Mouse (Mus musculus) adrenal gland, adult 2 months (tissue): ENCODE measurements around the gene Suclg2. TPM values are rescaled to one million over a fixed set of nuclear protein-coding genes. Genes with fewer than 3 reads are reported as not detected.

Experiments used
- DNase-seq: peaks from one replicate; pipeline ENCODE4 v3.0.0; 2021
- polyA plus RNA-seq: library from polyadenylated mRNA; depleted of rRNA; stranded (reverse); fragments of >200 nt; gene quantifications from 2 replicates; pipeline ENCODE4 v1.2.3, GENCODE M21; 2012
- total RNA-seq, 2 experiments: library from RNA; stranded (reverse); gene quantifications; 2 replicates each; pipeline ENCODE4 v1.2.3; 2021

Suclg2 gene
- total and polyA plus RNA-seq, 3 experiments: 23.0 to 173 (median 121) TPM

GRCm38 (mm10) chr6:95700191-95700590, 18.4 kb downstream of the Suclg2 start:
- no peak for DNase-seq

- no peak for DNase-seq
These were observed 19.3 kb downstream of the Suclg2 start for GRCm38 (mm10) chr6:95699326-95699725.

GRCm38 (mm10) chr6:95698536-95699162, 20.0 kb downstream of the Suclg2 start:
- DNase-seq: no peak

GRCm38 (mm10) chr6:95694910-95695309, 23.7 kb downstream of the Suclg2 start:
- DNase-seq: peak; percentile 58

GRCm38 (mm10) chr6:95685242-95685641, 33.4 kb downstream of the Suclg2 start:
- no peak for DNase-seq

- no peak for DNase-seq
These were observed 38.9 kb downstream of the Suclg2 start for GRCm38 (mm10) chr6:95679718-95680117.

GRCm38 (mm10) chr6:95679261-95679660, 39.3 kb downstream of the Suclg2 start:
- DNase-seq: no peak

GRCm38 (mm10) chr6:95676951-95677350, 41.6 kb downstream of the Suclg2 start:
- no peak for DNase-seq

GRCm38 (mm10) chr6:95676439-95676838, 42.2 kb downstream of the Suclg2 start:
- DNase-seq: no peak

GRCm38 (mm10) chr6:95675059-95675705, 43.4 kb downstream of the Suclg2 start:
- DNase-seq: peak; percentile 25

- no peak for DNase-seq
These were observed 43.9 kb downstream of the Suclg2 start for GRCm38 (mm10) chr6:95674651-95675050.

GRCm38 (mm10) chr6:95669335-95669729, 49.3 kb downstream of the Suclg2 start:
- DNase-seq: peak; percentile 52

GRCm38 (mm10) chr6:95668629-95669334, 49.8 kb downstream of the Suclg2 start:
- no peak for DNase-seq

- DNase-seq: no peak
These were observed 60.9 kb downstream of the Suclg2 start for GRCm38 (mm10) chr6:95657671-95658070.

GRCm38 (mm10) chr6:95653662-95654061, 64.9 kb downstream of the Suclg2 start:
- DNase-seq: no peak

GRCm38 (mm10) chr6:95652774-95653173, 65.8 kb downstream of the Suclg2 start:
- DNase-seq: no peak

- peak; percentile 35 for DNase-seq
These were observed 67.2 kb downstream of the Suclg2 start for GRCm38 (mm10) chr6:95651391-95651876.

GRCm38 (mm10) chr6:95650082-95650722, 68.4 kb downstream of the Suclg2 start:
- DNase-seq: no peak

GRCm38 (mm10) chr6:95649123-95649663, 69.4 kb downstream of the Suclg2 start:
- no peak for DNase-seq

GRCm38 (mm10) chr6:95637416-95637815, 81.2 kb downstream of the Suclg2 start:
- DNase-seq: no peak

GRCm38 (mm10) chr6:95635411-95635810, 83.2 kb downstream of the Suclg2 start:
- DNase-seq: no peak

- no peak for DNase-seq
These were observed 89.5 kb downstream of the Suclg2 start for GRCm38 (mm10) chr6:95629071-95629470.
